Mouse (Mus musculus): ENCODE data around the gene Cdkn1a.

The Cdkn1a gene

DNA sequence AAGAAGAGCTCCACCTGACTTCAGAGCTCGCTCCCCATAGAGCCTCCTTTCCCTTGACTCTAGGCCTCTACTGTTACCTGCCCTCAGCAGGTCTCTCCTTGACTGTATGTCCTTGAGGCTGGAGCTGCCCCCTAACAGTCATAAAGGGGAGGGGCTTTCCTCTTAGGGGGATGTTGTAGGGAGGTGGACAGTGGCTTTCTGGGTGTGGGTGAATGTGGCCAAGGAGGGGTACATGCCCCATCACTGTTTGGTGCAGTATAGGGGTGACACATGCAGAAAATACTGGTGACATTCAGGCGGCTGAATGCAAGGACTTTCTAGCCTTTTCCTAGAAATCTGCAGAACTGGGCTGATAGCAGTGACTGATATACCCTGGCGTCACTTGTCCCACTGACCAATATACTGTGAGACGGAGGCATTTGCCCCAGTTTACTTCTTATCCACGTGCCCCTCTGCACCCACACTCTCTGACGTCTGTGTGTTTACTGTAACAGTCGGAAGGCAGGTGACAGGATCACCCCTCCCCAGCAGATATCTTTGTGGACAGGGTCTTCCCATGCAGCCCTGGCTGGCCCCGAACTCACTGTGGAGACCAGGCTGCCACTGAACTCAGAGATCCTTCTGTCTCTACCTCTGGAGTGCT lies 26.4 kb downstream of the Cdkn1a start:
- no peak for DNase-seq (ENCODE audit: low read depth, low spot score)

DNA sequence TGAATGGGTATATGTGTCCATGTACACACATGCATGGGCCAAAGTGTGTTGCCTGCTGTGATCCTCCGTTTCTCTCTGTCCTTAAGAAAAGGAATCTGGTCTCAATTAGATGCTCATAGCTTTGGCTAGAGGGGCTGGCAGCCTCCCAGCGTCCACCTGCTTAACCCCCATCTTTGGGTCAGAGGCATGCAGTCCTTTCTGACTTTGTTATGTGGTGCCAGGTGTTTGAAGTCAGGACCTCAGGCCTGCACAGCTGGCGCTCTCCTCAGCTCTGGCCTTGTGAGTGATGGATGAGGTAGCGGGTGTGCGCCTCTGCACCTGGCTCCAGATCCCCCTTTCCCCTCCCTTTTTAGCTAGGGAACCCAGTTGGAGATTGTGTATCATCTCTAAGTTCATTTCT lies 27.3 kb downstream of the Cdkn1a start:
- DNase-seq (ENCODE audit: low read depth, low spot score), result no peak

DNA sequence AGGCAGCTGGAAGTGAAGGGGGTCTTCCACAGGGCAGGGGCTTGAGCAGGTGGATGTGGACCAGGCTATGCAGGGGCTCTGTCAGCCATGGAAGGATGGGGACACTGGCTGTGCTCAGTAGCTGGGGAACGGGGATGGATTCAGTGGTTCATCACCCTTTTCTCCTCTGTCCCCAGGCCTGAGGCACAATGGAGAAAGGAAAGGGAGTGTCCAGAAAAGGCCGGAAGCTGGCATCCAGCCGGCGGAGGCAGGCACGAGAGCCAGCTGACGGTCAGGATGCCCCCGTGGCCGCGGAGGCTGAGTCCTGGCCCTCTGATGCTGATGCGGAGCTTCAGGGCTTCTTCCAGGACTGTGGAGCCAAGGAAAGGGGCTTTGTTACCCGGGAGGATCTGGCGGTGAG lies 29.9 kb downstream of the Cdkn1a start:
- no peak for DNase-seq (ENCODE audit: low read depth, low spot score)

DNA sequence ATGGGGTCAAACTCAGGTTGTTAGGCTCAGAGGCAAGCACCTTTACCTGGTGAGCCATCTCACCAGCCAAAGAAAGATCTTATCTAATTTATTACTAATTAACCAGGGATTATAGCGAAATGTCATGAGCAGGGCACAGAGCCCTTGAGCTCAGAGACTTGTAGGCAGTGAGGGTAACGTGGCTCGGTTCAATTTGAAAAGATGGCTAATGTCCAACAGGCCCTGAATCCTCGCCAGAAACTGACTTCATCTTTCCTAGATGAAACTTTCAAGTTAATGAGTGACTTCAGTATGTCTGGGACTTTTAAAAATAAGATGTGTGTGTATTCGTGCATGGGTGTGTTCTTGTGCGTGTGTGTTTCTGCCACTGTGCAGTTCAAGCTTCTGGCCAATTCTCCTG lies 32.0 kb downstream of the Cdkn1a start:
- DNase-seq (ENCODE audit: low read depth, low spot score), result no peak

DNA sequence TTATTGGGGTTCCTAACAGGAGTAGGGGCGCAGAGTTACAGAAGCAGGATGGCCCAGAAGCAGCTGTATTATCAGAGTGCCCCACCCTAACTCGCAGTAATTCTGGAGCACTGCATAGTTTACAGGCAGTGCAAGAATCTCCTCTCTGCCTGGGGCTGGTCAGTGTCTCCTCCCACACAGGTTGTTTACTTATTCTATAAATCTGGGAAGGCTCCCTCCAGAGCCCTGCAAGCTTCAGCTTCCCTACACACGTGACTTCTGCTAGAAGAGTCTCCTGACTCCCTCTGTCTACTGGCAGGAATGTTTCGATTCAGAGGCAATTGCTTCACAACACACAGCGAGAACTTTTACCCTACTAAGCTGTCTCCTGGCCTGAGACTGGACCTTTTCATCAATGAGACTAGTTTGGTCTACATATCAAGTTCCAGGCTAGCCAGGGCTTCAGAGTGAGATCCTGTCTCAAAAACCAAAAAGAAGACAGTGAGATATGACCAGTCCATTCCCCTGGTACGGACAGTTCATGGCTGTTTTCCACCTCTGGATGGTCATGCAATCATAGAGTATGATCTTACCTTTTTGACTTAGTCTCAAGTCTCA lies 32.9 kb downstream of the Cdkn1a start:
- no peak for DNase-seq (ENCODE audit: low read depth, low spot score)

DNA sequence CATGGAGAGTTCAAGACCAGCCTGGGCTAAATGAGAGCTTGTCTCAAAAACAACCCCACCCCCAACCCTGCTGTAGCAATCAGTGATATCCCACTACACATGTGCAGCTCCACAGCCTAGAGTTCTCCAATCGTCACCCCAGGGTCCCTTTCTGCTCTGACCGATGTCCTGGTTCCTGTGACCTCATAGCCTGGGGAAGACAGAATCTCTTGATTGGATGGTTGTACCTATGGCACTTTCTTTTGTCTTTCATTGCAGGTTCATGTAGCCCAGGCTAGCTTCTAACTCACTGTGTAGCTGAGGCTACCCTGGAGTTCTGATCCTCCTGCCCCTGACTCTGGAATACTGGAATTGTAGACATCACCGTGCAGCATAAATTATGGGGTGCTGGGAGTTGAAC lies 35.8 kb downstream of the Cdkn1a start:
- no peak for DNase-seq (ENCODE audit: low read depth, low spot score)

DNA sequence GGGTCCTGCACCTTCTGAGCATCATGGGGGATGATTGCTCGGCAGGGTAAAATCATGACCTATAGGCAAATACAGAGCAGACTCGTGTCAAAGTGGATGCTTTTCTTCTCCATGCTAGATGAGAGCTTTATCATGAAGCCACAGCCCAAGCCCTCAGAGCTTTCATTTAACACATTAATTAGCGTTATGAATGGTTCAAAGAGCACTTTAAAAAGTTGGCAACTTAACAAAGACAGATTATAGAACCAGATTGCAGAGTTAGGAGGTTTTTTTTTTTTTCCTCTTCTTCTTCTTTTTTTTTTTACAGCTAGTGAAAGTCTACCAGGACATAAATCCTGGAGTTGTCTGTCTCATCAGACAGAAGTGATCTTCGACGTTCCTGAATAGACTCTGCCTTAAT lies 38.6 kb downstream of the Cdkn1a start:
- DNase-seq (ENCODE audit: low read depth, low spot score), result no peak

DNA sequence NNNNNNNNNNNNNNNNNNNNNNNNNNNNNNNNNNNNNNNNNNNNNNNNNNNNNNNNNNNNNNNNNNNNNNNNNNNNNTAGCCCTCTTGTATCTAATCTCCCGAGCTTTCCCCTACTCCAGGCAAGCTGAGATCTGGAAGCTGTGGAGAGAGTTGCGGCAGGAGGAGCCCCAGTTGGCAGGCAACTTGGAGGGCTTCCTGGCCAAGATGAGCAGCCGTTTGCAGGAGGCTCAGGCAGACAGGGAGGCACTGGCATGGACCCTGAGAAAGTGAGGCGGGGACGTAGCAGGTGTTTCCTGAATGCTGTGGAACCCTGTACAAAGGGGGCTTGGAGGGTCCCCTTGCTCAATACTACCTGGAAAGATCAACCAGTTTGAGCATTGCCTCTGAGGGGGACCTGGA lies 44.3 kb downstream of the Cdkn1a start:
- DNase-seq (ENCODE audit: low read depth, low spot score), result no peak

DNA sequence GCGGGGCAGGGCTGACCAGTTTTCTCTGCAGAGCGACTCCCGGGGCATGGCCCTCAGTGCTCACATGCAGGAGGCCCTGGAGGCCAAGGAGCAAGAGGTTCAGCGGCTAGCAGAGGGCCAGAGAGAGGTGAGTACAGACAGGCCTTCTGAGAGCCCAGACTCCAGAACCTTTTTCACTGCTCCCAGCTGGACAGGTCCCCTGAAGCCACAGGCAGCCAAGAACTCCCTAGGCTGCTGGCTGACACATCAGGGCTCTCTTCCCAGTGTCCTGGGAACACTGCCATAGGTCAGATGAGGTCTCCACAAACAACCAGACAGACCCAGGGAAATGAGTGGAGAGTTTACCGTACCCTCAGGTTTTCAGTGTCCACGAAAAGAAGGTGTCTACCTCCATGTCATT lies 45.5 kb downstream of the Cdkn1a start:
- DNase-seq (ENCODE audit: low read depth, low spot score), result no peak

DNA sequence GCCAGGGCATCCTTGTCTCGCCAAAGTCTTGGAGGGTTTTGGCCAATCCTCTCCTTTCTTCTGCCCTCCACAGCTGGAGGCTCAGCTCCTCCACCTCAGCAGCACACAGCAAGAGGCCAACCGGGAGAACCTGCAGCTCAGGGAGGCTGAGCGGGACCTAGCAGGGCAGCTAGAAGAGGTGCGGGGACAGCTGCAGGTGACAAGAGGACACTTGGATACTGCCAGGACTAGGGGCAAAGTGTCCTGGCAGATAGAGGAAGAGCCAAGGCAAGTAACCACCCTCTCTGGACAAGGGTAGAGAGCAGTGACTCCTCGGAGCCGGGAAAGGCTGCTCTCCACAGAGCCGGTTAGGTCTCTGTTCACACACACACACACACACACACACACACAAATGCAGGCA lies 47.1 kb downstream of the Cdkn1a start:
- DNase-seq (ENCODE audit: low read depth, low spot score), result no peak

DNA sequence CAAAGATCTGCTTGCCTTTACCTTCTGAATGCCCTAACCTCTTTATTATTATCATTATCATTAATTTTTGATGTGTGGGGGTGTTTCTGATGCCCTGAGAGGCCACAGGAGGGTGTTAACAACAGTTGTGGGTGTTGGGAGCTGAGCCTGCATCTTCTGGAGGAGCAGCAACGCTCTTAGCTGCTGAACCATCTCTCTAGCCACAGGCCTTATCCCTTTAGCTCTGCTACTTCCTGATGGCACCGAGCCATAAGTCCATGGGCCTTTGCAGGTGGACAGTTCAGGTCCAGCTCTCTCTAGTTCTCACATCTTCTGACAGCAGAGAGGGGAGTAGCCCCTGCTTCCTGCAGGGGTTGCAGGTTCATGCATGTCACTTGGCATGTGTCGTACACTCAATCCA lies 50.8 kb downstream of the Cdkn1a start:
- DNase-seq (ENCODE audit: low read depth, low spot score), result no peak

DNA sequence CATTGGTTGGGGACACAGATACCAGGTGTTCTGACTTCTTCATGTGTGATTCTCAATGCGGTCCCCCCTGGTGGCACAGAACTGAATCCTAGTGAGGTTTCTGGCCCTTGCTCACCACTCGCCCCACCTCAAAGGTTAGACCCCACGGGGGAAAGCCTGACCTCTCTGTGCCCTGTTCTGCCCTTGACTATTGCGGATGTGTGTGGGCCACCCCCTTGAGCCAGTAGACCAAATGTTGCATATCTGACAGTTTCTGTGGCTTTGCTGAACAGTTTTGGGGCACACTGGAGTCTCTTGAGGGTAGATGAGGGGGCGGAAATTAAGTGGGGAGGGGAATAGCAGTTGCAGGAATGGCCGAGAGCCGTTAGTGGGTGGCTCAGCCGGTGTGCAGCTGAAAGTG lies 52.5 kb downstream of the Cdkn1a start:
- no peak for DNase-seq (ENCODE audit: low read depth, low spot score)

DNA sequence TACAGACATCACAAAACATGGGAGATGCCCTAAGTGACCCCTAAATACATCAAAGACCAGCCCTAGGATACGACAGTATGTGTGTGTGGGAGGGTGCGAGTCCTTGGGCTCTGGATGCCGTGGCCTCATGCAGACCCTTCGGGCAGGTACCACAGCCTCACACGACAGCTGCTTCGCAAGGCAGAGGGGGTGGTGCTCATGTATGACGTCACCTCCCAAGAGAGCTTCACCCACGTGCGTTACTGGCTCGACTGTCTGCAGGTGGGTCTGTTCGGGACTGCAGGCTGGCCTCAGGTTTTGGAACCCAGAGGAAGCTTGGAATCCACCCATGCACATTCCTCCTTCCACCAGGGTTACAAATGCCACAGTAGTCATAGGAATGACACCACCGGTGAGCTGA lies 54.3 kb downstream of the Cdkn1a start:
- no peak for DNase-seq (ENCODE audit: low read depth, low spot score)

DNA sequence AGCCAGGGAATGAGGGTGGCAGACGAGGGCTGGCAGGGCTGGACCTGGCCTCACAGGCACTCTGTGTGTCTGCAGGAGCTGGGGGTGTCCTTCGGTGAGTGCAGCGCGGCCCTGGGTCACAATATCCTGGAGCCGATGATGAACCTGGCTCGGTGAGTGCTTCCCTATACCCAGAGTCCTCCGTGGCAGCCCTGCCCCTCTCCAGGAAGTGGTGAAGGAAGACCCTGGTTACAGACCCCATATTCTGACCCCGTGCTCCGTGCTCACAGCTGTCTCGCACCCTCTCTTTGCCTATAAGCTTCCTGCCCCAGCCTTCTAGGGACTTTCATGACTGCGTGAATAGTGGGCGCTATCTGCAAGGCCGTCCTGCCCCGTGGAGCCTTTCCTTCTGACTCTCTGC lies 56.5 kb downstream of the Cdkn1a start:
- no peak for DNase-seq (ENCODE audit: low read depth, low spot score)

DNA sequence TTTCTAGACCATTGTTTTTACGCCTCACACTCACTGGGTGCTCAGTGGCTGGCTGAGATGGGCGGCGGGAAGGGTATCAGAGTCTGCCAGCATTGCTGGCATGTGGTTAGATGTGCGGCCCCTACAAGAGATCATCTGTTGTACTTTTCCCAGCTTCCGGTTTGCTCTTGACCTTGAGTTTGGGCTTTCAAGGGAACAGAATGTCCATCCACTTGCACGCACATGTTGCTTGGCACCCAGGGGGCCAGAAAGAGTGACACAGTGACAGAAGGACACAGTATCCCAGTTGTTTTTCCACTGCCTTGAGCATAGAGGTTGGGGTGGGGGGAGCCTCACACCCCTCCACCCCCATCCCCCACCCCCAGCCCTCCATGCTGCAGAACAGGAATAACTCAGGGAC lies 57.0 kb downstream of the Cdkn1a start:
- DNase-seq (ENCODE audit: low read depth, low spot score), result no peak

DNA sequence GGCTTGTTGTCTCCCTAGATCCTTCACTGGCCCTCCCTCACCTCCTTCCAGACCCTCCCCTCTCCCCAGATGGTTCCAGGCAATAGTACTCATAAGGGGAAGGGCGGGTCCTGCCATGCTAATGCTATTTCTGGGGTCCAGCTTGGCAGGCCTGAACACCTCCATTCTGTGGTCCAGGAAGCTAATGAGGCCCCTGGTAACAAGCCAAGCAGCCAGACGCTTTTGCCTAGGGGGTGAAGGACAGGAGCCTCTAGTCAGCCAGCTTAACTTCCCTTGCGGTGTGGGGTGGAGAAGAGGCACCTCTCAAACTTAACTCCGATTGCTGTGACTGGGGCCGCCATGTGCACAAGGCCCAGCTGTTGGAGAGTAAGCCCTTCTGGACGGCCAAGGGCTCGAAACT lies 59.0 kb downstream of the Cdkn1a start:
- DNase-seq (ENCODE audit: low read depth, low spot score), result no peak

All from telencephalon, adult 2 months (tissue).